Mouse (Mus musculus) ES-E14 (cell line): ENCODE results near the gene Ptger3. TPM values are rescaled to one million over a fixed set of nuclear protein-coding genes. Genes with fewer than 3 reads are reported as not detected.

Source experiments
- DNase-seq: peaks from one replicate; pipeline ENCODE4 v3.0.0-alpha.2; 2013; ENCODE audit warnings: low read depth, low spot score
- H3K27ac ChIP-seq: 2 replicates; pipeline ENCODE4 v1.5.1; 2012; ENCODE audit warnings: low read depth, mild to moderate bottlenecking, low read length, moderate library complexity, mixed read lengths; ENCODE audit not compliant: poor library complexity, insufficient read depth, severe bottlenecking
- H3K36me3 ChIP-seq: 2 replicates; pipeline ENCODE4 v1.6.1; 2012; ENCODE audit warnings: mild to moderate bottlenecking, low read length, moderate library complexity, mixed read lengths; ENCODE audit not compliant: control insufficient read depth, poor library complexity, insufficient read depth, severe bottlenecking
- H3K4me1 ChIP-seq, 2 experiments: fragments of 150-350 bp in 1 of 2; sonication (generic) in 1 of 2; 2 replicates each; pipeline ENCODE4 v1.6.1; 2012; ENCODE audit warnings: low read length in 2 of 2, mild to moderate bottlenecking in 1 of 2, mixed read lengths in 1 of 2; ENCODE audit not compliant: control insufficient read depth in 2 of 2, insufficient read depth in 2 of 2, poor library complexity in 1 of 2
- H3K4me3 ChIP-seq, 2 experiments: fragments of 150-350 bp in 1 of 2; sonication (generic) in 1 of 2; 2 replicates each; pipeline ENCODE4 v1.5.1; 2012; ENCODE audit warnings: low read length in 2 of 2, low read depth in 1 of 2, mild to moderate bottlenecking in 1 of 2, mixed read lengths in 1 of 2; ENCODE audit not compliant: insufficient read depth in 1 of 2, poor library complexity in 1 of 2, severe bottlenecking in 1 of 2
- H3K9ac ChIP-seq: 2 replicates; pipeline ENCODE4 v1.6.1; 2012; ENCODE audit warnings: low read depth, mild to moderate bottlenecking, low read length, mixed read lengths; ENCODE audit not compliant: poor library complexity, insufficient read depth, severe bottlenecking
- H3K9me3 ChIP-seq: fragments of 150-350 bp; sonication (generic); 2 replicates; pipeline ENCODE4 v1.6.1; 2012; ENCODE audit warnings: low read depth, mild to moderate bottlenecking, low read length; ENCODE audit not compliant: control insufficient read depth, insufficient read depth
- CHD2 ChIP-seq: IDR thresholded peaks from 2 replicates; pipeline ENCODE4 v1.6.1; 2014; ENCODE audit warnings: mild to moderate bottlenecking, low read depth, low read length, inconsistent platforms
- HCFC1 ChIP-seq: IDR thresholded peaks from 2 replicates; pipeline ENCODE4 v1.6.1; 2012; ENCODE audit warnings: low read length, inconsistent platforms, borderline replicate concordance; ENCODE audit not compliant: insufficient read depth
- MAFK ChIP-seq: IDR thresholded peaks from 2 replicates; pipeline ENCODE4 v1.6.1; 2014; ENCODE audit warnings: mild to moderate bottlenecking, low read depth, low read length, inconsistent platforms; ENCODE audit not compliant: insufficient read depth
- ZC3H11A ChIP-seq: IDR thresholded peaks from 2 replicates; pipeline ENCODE4 v1.6.1; 2012; ENCODE audit warnings: low read depth, mild to moderate bottlenecking, inconsistent platforms, low read length, borderline replicate concordance
- ZNF384 ChIP-seq: IDR thresholded peaks from 2 replicates; pipeline ENCODE4 v1.6.1; 2012; ENCODE audit warnings: low read depth, low read length, inconsistent platforms
- in situ Hi-C, 2 experiments: fragments of 600-800 bp; cut with MboI; formaldehyde crosslinking; loops; one replicate each; pipeline ENCODE4 v1.15.1; 2025; ENCODE audit warnings: low sequenced_read_pairs in 2 of 2, inconsistent platforms in 1 of 2; ENCODE audit not compliant: unreplicated experiment in 2 of 2
- total RNA-seq: library from RNA; depleted of rRNA; stranded (reverse); fragments of 300-350 nt; gene quantifications from 2 replicates; pipeline ENCODE4 v1.2.3, GENCODE M21; 2012

Gene Ptger3
- total RNA-seq, 1 experiment = 0.49 TPM

- in situ Hi-C loops = no loop called here
- no peak overlapping the region for H3K27ac ChIP-seq
- H3K9ac ChIP-seq = no peak overlapping the region
- H3K9me3 ChIP-seq = no peaks in the 10 kb centered on the region
- H3K4me3 ChIP-seq = no peak overlapping the region
- H3K4me1 ChIP-seq = no peaks in the 10 kb centered on the region
- no peaks in the 10 kb centered on the region for H3K36me3 ChIP-seq
- no peak for TF ChIP-seq MAFK
- TF ChIP-seq ZNF384 = no peak
- no peak for TF ChIP-seq ZC3H11A
- no peak for TF ChIP-seq CHD2
- TF ChIP-seq HCFC1 = no peak
- DNase-seq = no peak
Observed at GRCm38 (mm10) chr3:157575441-157576342, 9.0 kb downstream of the Ptger3 start.

GRCm38 (mm10) chr3:157576343-157576722 is 9.6 kb downstream of the Ptger3 start:
- H3K4me3 ChIP-seq = no peak overlapping the region
- DNase-seq = no peak
- H3K9me3 ChIP-seq = no peaks in the 10 kb centered on the region
- H3K4me1 ChIP-seq = no peaks in the 10 kb centered on the region
- TF ChIP-seq CHD2 (no peak), ZNF384 (no peak), HCFC1 (no peak), MAFK (no peak), ZC3H11A (no peak)
- no peaks in the 10 kb centered on the region for H3K36me3 ChIP-seq
- in situ Hi-C loops = no loop called here
- H3K27ac ChIP-seq = no peak overlapping the region
- no peak overlapping the region for H3K9ac ChIP-seq

GRCm38 (mm10) chr3:157576862-157577261 is 10.2 kb downstream of the Ptger3 start:
- Histone ChIP-seq H3K27ac (no peak overlapping the region), H3K4me3 (no peak overlapping the region), H3K4me1 (no peaks in the 10 kb centered on the region), H3K9me3 (no peaks in the 10 kb centered on the region), H3K9ac (no peak overlapping the region), H3K36me3 (no peaks in the 10 kb centered on the region)
- TF ChIP-seq ZC3H11A (no peak), CHD2 (no peak), HCFC1 (no peak), MAFK (no peak), ZNF384 (no peak)
- in situ Hi-C loops = no loop called here
- no peak for DNase-seq

- no peak overlapping the region for H3K27ac ChIP-seq
- in situ Hi-C loops = no loop called here
- no peaks in the 10 kb centered on the region for H3K36me3 ChIP-seq
- H3K4me3 ChIP-seq = no peak overlapping the region
- H3K9ac ChIP-seq = no peak overlapping the region
- TF ChIP-seq MAFK (no peak), ZNF384 (no peak), CHD2 (no peak), HCFC1 (no peak), ZC3H11A (no peak)
- peaks cover 0 to 2% of the 10 kb centered on the region in 2 experiments; a peak in 2 of 4 replicates for H3K4me1 ChIP-seq
- DNase-seq = no peak
- no peaks in the 10 kb centered on the region for H3K9me3 ChIP-seq
Observed at GRCm38 (mm10) chr3:157578469-157579170, 11.9 kb downstream of the Ptger3 start.
